Mouse (Mus musculus) lung, adult 2 months (tissue): Measurements from ENCODE around the gene Tln2.

Experiments
- CTCF ChIP-seq: fragments of 200-500 bp; IDR thresholded peaks from 2 replicates; pipeline ENCODE4 v1.5.1; 2011; ENCODE audit warnings: mild to moderate bottlenecking, low read length, control low read depth; ENCODE audit not compliant: insufficient read depth
- POLR2A ChIP-seq: fragments of 200-500 bp; IDR thresholded peaks from 2 replicates; pipeline ENCODE4 v1.6.1; 2011; ENCODE audit warnings: low read depth, mild to moderate bottlenecking, control low read depth, low read length, borderline replicate concordance; ENCODE audit errors: extremely low read depth

GRCm38 (mm10) chr9:67287457-67287856, 272.0 kb downstream of the Tln2 start:
- no peak for TF ChIP-seq CTCF
- TF ChIP-seq POLR2A = no peak
